Mouse (Mus musculus): ENCODE measurements around the gene Tuba1c.

Gene Tuba1c

GRCm38 (mm10) chr15:99029619-99030584 is at the start of gene Tuba1c:
Gene Tuba1c (plus strand): TSS chr15:99029891.
- peak; percentile 98 for DNase-seq

- no peak for DNase-seq
Observed at GRCm38 (mm10) chr15:98980012-98980614, 49.6 kb upstream of the Tuba1c start.

- no peak for DNase-seq
Observed at GRCm38 (mm10) chr15:98982100-98982499, 47.6 kb upstream of the Tuba1c start.

GRCm38 (mm10) chr15:98983431-98984081 is 46.1 kb upstream of the Tuba1c start:
- no peak for DNase-seq

- DNase-seq = peak; percentile 57
Observed at GRCm38 (mm10) chr15:98984681-98985080, 45.0 kb upstream of the Tuba1c start.

GRCm38 (mm10) chr15:98985240-98985981 is 44.3 kb upstream of the Tuba1c start:
- peak; percentile 75 for DNase-seq

GRCm38 (mm10) chr15:98985982-98986715 is 43.5 kb upstream of the Tuba1c start:
- DNase-seq = no peak

- no peak for DNase-seq
Observed at GRCm38 (mm10) chr15:98987077-98987630, 42.5 kb upstream of the Tuba1c start.

- DNase-seq = no peak
Observed at GRCm38 (mm10) chr15:98987661-98988181, 42.0 kb upstream of the Tuba1c start.

GRCm38 (mm10) chr15:98988787-98989186 is 40.9 kb upstream of the Tuba1c start:
- DNase-seq = no peak

- no peak for DNase-seq
Observed at GRCm38 (mm10) chr15:98989701-98990430, 39.8 kb upstream of the Tuba1c start.

GRCm38 (mm10) chr15:98990669-98991539 is 38.8 kb upstream of the Tuba1c start:
- DNase-seq = no peak

GRCm38 (mm10) chr15:98991540-98992050 is 38.1 kb upstream of the Tuba1c start:
- no peak for DNase-seq

GRCm38 (mm10) chr15:98992086-98992912 is 37.4 kb upstream of the Tuba1c start:
- peak; percentile 41 for DNase-seq

GRCm38 (mm10) chr15:98993093-98993793 is 36.4 kb upstream of the Tuba1c start:
- DNase-seq = peak; percentile 94

GRCm38 (mm10) chr15:98993865-98994264 is 35.8 kb upstream of the Tuba1c start:
- peak; percentile 93 for DNase-seq

GRCm38 (mm10) chr15:98994957-98995520 is 34.7 kb upstream of the Tuba1c start:
- no peak for DNase-seq

All from liver (tissue).